Mouse (Mus musculus): ENCODE results near the gene Loxl3. TPM values are rescaled to one million over a fixed set of nuclear protein-coding genes. Genes with fewer than 3 reads are reported as not detected.

Gene Loxl3
- 9.0 and 9.8 TPM in 2 replicates for total RNA-seq (2014; rRNA removed; ENCODE audit: low replicate concordance)
- polyA plus RNA-seq (2015; fragmentation: Nextera tagmentation; extraction: Ambion mirVana) = 3.8 and 4.3 TPM in 2 replicates

DNA sequence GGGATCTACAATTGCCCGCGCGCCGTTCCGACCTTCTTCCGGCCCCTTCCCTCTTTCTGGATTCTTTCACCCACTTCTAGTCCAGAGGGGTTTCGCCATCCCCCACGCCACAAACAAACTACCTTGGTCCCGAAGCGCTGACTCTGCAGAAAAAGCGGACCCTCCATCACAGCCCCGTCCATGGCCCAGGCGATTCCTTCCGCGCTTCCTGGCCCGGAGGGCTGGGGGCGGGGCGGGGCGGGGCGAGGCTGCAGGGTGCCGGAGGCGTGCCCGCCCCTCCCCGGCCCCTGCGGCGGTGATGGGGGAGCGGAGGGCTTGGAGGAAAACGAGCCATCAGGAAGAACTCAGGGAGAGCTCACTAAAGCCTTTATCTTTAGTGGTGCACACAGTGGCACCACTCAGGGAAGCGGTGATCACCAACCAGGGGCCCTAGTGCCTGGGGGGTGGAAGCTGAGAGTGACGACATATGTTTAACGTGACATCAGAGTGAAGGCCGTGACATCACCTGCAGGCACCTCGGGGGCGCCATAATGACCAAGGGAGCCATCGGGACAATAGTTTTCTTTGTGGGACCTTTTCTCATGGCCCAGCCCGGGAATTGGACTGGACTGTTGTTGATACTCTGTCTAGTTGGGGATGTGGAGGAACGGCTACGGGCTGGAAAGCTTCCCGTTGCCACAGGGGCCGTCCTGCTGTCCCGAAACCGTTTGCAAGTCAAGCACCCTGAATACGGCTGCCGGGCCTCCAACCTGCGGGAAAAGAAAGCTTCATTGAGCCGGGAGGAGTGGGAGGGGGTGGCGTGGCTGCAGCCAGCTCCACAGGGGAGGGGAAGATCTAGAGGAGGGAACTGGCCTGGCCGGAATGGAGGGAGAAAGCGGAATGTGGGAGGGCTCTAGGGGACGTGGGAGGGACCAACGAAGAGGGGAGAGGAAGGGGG, at the start of gene Loxl3, which contains the start of gene Dok1:
Gene Loxl3 (plus strand): TSS at position 925 of the 937 bp plus-strand sequence.
Gene Dok1 (minus strand): TSS at position 223 of the 937 bp plus-strand sequence.
- H3K27ac ChIP-seq (ENCODE audit: low read depth) = peak within 1 kb of the TSS; percentile 79
- H3K36me3 ChIP-seq (replicated peaks; ENCODE audit: control insufficient read depth, insufficient read depth, low read length) = no peaks in the 10 kb centered on the region
- DNase-seq (ENCODE audit: low spot score) (peak; percentile 82), ATAC-seq (ENCODE audit: insufficient read depth, low read depth) (peak; percentile 81)
- peak within 1 kb of the TSS; percentile 72 for H3K4me3 ChIP-seq (ENCODE audit: low read depth, low read length)
- peak within 1 kb of the TSS; percentile 54 for H3K9ac ChIP-seq (replicated peaks; ENCODE audit: low read depth, low read length)
- H3K9me3 ChIP-seq (replicated peaks; ENCODE audit: control insufficient read depth, low read length) = no peaks in the 10 kb centered on the region
- under 1% methylated on average over 47 of the region's 51 CpGs for WGBS
- H3K4me2 ChIP-seq (ENCODE audit: low read depth, low read length) = peak within 1 kb of the TSS; percentile 86
- TF ChIP-seq CTCF (IDR thresholded peaks at IDR 0.05; ENCODE audit: low read depth) = no peak
- TF ChIP-seq EP300 (IDR thresholded peaks at IDR 0.05; ENCODE audit: low read depth) = no peak
- H3K27me3 ChIP-seq (ENCODE audit: control insufficient read depth, insufficient read depth, low read length) = peaks cover 17% of the 10 kb centered on the region
- peaks cover 21% of the 10 kb centered on the region for H3K4me1 ChIP-seq (ENCODE audit: control insufficient read depth, insufficient read depth)

DNA sequence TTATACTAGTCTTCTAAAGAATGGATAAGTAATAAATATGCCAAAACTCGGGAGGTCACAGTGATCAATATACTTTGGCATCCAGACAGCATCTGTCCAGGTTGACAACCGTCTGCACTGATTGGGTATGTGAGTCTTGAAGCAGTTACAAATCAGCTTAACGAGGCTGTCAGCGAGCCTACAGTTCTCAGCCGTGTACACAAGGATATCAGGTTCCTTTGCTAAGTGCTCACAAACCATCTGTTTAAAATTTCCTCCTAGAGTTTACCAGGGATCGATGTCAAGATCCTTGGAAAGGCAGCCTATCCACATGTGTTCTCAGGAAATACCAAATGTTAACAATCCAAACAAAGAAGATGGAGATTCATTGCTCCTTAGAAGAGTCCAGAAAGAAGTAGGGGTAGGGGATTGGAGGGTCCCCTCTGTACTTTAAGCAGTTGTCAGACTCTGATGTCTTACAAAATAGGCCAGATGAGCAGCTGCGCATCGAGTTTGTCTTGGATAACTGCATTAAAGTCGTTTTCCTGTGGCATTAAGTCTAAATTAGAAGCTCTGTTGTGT, 46.5 kb upstream of the Loxl3 start:
- no peak for TF ChIP-seq EP300 (IDR thresholded peaks at IDR 0.05; ENCODE audit: low read depth)
- TF ChIP-seq CTCF (IDR thresholded peaks at IDR 0.05; ENCODE audit: low read depth) = no peak
- no peak for DNase-seq (ENCODE audit: low spot score)
- WGBS = 38% methylated on average over 9 of the region's 9 CpGs
- no peak overlapping the region for H3K4me2 ChIP-seq (ENCODE audit: low read depth, low read length)
- H3K9ac ChIP-seq (replicated peaks; ENCODE audit: low read depth, low read length) = no peak overlapping the region
- no peaks in the 10 kb centered on the region for H3K9me3 ChIP-seq (replicated peaks; ENCODE audit: control insufficient read depth, low read length)
- H3K4me1 ChIP-seq (ENCODE audit: control insufficient read depth, insufficient read depth) = no peaks in the 10 kb centered on the region
- no peaks in the 10 kb centered on the region for H3K27me3 ChIP-seq (ENCODE audit: control insufficient read depth, insufficient read depth, low read length)
- H3K27ac ChIP-seq (ENCODE audit: low read depth) = no peak overlapping the region
- ATAC-seq (ENCODE audit: insufficient read depth, low read depth) = no peak
- H3K4me3 ChIP-seq (ENCODE audit: low read depth, low read length) = no peak overlapping the region
- H3K36me3 ChIP-seq (replicated peaks; ENCODE audit: control insufficient read depth, insufficient read depth, low read length) = no peaks in the 10 kb centered on the region

DNA sequence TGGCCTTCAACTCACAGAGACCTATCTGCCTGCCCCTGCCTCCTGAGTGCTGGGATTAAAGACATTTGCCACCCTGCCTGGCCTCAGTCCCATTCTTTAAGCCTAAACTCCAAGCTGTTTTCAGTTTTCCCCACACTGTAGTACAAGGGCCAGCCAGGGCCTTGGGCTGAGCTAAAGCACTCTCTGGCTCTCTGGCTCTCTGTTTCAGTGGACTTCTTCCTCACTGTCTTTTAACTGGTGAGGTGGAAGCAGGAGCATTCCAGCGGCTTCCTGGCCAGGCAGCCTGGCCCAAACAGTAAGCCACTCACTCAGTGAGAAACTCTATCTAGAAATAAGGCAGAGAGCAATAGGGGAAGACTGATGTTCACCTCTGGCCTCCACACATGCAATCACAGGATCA, 40.3 kb upstream of the Loxl3 start:
- H3K27me3 ChIP-seq (ENCODE audit: control insufficient read depth, insufficient read depth, low read length) = 0 out of 2 replicates have a peak, but pooled peaks cover 2% of the 10 kb centered on the region
- DNase-seq (ENCODE audit: low spot score) (no peak), ATAC-seq (ENCODE audit: insufficient read depth, low read depth) (no peak)
- H3K4me1 ChIP-seq (ENCODE audit: control insufficient read depth, insufficient read depth) = no peaks in the 10 kb centered on the region
- H3K27ac ChIP-seq (ENCODE audit: low read depth) = no peak overlapping the region
- no peak overlapping the region for H3K9ac ChIP-seq (replicated peaks; ENCODE audit: low read depth, low read length)
- 34% methylated on average over 1 of the region's 1 CpGs for WGBS
- no peaks in the 10 kb centered on the region for H3K36me3 ChIP-seq (replicated peaks; ENCODE audit: control insufficient read depth, insufficient read depth, low read length)
- no peak overlapping the region for H3K4me3 ChIP-seq (ENCODE audit: low read depth, low read length)
- no peaks in the 10 kb centered on the region for H3K9me3 ChIP-seq (replicated peaks; ENCODE audit: control insufficient read depth, low read length)
- no peak for TF ChIP-seq EP300 (IDR thresholded peaks at IDR 0.05; ENCODE audit: low read depth)
- TF ChIP-seq CTCF (IDR thresholded peaks at IDR 0.05; ENCODE audit: low read depth) = no peak
- no peak overlapping the region for H3K4me2 ChIP-seq (ENCODE audit: low read depth, low read length)

DNA sequence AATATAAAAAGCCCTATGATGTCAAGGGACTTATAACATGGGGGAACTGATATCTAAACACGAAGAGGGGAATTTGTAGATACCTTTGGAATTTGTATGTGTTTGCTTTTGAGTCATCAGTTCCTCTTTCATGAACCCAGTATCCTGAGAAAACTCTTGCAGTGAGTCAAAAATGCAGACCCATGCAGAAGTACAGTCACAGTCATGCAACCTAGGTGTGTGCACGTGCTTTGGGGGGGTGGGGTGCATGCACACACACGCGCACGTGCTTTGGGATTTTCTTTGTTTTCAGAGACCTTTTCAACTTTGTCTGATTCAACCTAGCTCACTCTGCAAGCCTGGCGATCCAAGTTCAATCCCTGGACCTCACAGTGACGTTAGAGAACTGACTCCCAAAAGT, 39.6 kb upstream of the Loxl3 start:
- Histone ChIP-seq H3K36me3 (replicated peaks; ENCODE audit: control insufficient read depth, insufficient read depth, low read length) (no peaks in the 10 kb centered on the region), H3K4me1 (ENCODE audit: control insufficient read depth, insufficient read depth) (no peaks in the 10 kb centered on the region), H3K9ac (replicated peaks; ENCODE audit: low read depth, low read length) (no peak overlapping the region), H3K4me3 (ENCODE audit: low read depth, low read length) (no peak overlapping the region), H3K9me3 (replicated peaks; ENCODE audit: control insufficient read depth, low read length) (no peaks in the 10 kb centered on the region), H3K27me3 (ENCODE audit: control insufficient read depth, insufficient read depth, low read length) (0 out of 2 replicates have a peak, but pooled peaks cover 2% of the 10 kb centered on the region), H3K27ac (ENCODE audit: low read depth) (no peak overlapping the region), H3K4me2 (ENCODE audit: low read depth, low read length) (no peak overlapping the region)
- no peak for DNase-seq (ENCODE audit: low spot score)
- no peak for TF ChIP-seq CTCF (IDR thresholded peaks at IDR 0.05; ENCODE audit: low read depth)
- TF ChIP-seq EP300 (IDR thresholded peaks at IDR 0.05; ENCODE audit: low read depth) = no peak
- 64% methylated on average over 7 of the region's 7 CpGs for WGBS
- ATAC-seq (ENCODE audit: insufficient read depth, low read depth) = no peak

DNA sequence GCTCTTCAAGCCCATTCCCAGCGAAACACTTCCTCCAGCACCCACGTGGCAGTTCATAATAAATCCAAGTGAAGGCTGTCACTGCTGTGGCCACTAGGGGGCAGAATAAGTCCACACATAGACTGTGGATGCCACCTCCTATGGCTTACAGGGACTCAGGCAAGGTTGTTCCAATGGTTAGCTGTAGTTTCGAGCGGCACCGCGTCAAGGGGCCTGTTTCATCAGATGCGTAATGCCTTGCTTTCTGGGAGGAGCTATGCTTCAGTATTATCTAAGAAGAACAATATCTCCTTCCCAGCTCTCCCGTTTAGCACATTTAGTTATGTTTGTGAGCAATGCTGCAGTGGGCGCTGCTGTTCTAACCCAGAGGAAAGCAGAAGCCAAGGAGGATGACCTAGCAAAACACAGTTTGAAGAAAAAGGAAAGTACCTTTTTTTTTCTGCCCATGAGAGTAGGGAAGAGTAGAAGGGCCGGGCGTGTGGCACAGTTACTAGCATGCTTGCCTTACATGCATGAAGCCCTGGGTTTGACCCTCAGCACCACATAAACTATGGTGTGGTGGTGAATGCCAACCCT, 37.1 kb upstream of the Loxl3 start:
- ATAC-seq (ENCODE audit: insufficient read depth, low read depth) (peak; percentile 91), DNase-seq (ENCODE audit: low spot score) (peak; percentile 94)
- TF ChIP-seq EP300 (IDR thresholded peaks at IDR 0.05; ENCODE audit: low read depth) (peak; percentile 46; the same call in 1 of the 2 replicates), CTCF (IDR thresholded peaks at IDR 0.05; ENCODE audit: low read depth) (peak; percentile 98)
- Histone ChIP-seq H3K36me3 (replicated peaks; ENCODE audit: control insufficient read depth, insufficient read depth, low read length) (no peaks in the 10 kb centered on the region), H3K4me2 (ENCODE audit: low read depth, low read length) (peak overlapping the region; percentile 28; the same call in 1 of the 2 replicates), H3K9me3 (replicated peaks; ENCODE audit: control insufficient read depth, low read length) (no peaks in the 10 kb centered on the region), H3K27ac (ENCODE audit: low read depth) (peak overlapping the region; percentile 70), H3K27me3 (ENCODE audit: control insufficient read depth, insufficient read depth, low read length) (0 out of 2 replicates have a peak, but pooled peaks cover 2% of the 10 kb centered on the region), H3K9ac (replicated peaks; ENCODE audit: low read depth, low read length) (no peak overlapping the region), H3K4me3 (ENCODE audit: low read depth, low read length) (no peak overlapping the region), H3K4me1 (ENCODE audit: control insufficient read depth, insufficient read depth) (no peaks in the 10 kb centered on the region)
- 9% methylated on average over 11 of the region's 11 CpGs for WGBS
